Mouse (Mus musculus): ENCODE results near the gene Terf2ip. TPM values are rescaled to one million over a fixed set of nuclear protein-coding genes. Genes with fewer than 3 reads are reported as not detected.

Gene Terf2ip
- polyA plus RNA-seq, 1 experiment from 2014 or later, result 28.4 TPM

DNA sequence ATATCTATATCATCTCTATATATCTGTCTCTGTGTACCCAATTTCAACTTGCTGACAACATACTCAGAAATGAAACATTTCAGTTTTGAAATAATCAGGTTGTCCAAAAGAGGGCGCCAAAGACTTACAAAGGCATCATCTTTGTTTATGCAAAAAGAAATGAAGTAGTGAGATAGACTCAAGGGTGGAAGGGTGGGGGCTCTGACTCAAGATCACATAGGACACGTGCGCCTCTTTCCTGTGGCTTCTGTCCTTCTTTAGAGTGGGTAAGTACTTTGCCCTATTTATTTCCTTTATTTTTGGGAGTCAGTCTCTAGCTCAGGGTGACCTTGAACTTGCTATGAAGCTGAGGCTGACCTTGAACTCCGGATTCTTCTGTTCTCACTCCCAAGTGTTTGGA lies 50.2 kb downstream of the Terf2ip start:
- no peak for ATAC-seq (ENCODE audit: insufficient number of reproducible peaks, insufficient read depth, low FRiP score, low TSS enrichment, low read depth)
- H3K27me3 ChIP-seq, result no peaks in the 10 kb centered on the region
- H3K27ac ChIP-seq, result no peak overlapping the region
- no peaks in the 10 kb centered on the region for H3K4me1 ChIP-seq
- no peaks in the 10 kb centered on the region for H3K9me3 ChIP-seq
- H3K9ac ChIP-seq, result no peak overlapping the region
- no peak overlapping the region for H3K4me3 ChIP-seq
- H3K36me3 ChIP-seq, result no peaks in the 10 kb centered on the region
- no peak overlapping the region for H3K4me2 ChIP-seq
- 37% methylated on average over 4 of the region's 4 CpGs for WGBS

Other genes starting within 250 kb of the Terf2ip start
- 257 and 260 TPM in 2 replicates for gene Cfdp1, start 157.1 kb upstream of the Terf2ip start, polyA plus RNA-seq (2015; fragmentation: Nextera tagmentation; extraction: Ambion mirVana)
- 8.3 and 8.6 TPM in 2 replicates for gene Tmem170, start 134.6 kb upstream of the Terf2ip start, polyA plus RNA-seq (2015; fragmentation: Nextera tagmentation; extraction: Ambion mirVana)
- gene Chst5, start 101.0 kb upstream of the Terf2ip start, polyA plus RNA-seq (2015; fragmentation: Nextera tagmentation; extraction: Ambion mirVana), result 3.4 and 3.6 TPM in 2 replicates
- 21.1 and 22.1 TPM in 2 replicates for gene Tmem231, start 77.5 kb upstream of the Terf2ip start, polyA plus RNA-seq (2015; fragmentation: Nextera tagmentation; extraction: Ambion mirVana)
- 166 and 167 TPM in 2 replicates for gene Gabarapl2, start 70.7 kb upstream of the Terf2ip start, polyA plus RNA-seq (2015; fragmentation: Nextera tagmentation; extraction: Ambion mirVana)
- gene Adat1, start 19.1 kb upstream of the Terf2ip start, polyA plus RNA-seq (2015; fragmentation: Nextera tagmentation; extraction: Ambion mirVana), result 11.9 and 12.8 TPM in 2 replicates
- gene Kars, start 75 bp upstream of the Terf2ip start, polyA plus RNA-seq (2015; fragmentation: Nextera tagmentation; extraction: Ambion mirVana), result 209 and 220 TPM in 2 replicates
- 0.63 and 0.92 TPM in 2 replicates for gene Gm6793, start 3.6 kb downstream of the Terf2ip start, polyA plus RNA-seq (2015; fragmentation: Nextera tagmentation; extraction: Ambion mirVana)